Mouse (Mus musculus) heart, postnatal 0 days (tissue): ENCODE results near the gene Homez. TPM values are rescaled to one million over a fixed set of nuclear protein-coding genes. Genes with fewer than 3 reads are reported as not detected.

Source experiments
- ATAC-seq: fragments of 200-750 bp; cut with Nextera tagmentation; 2 replicates; pipeline ENCODE4 v1.8.0; 2017; ENCODE audit warnings: low read depth, moderate number of reproducible peaks, moderate library complexity; ENCODE audit not compliant: insufficient read depth
- DNase-seq: peaks from one replicate; pipeline ENCODE4 v3.0.0-alpha.2; 2016; ENCODE audit warnings: low spot score
- H3K27ac ChIP-seq: fragments of 300-500 bp; sonication (generic); 2 replicates; pipeline ENCODE4 v1.5.1; 2014; ENCODE audit warnings: low read depth, mild to moderate bottlenecking
- H3K27me3 ChIP-seq: fragments of 300-500 bp; sonication (generic); 2 replicates; pipeline ENCODE4 v1.6.1; 2014; ENCODE audit warnings: low read length, mixed read lengths; ENCODE audit not compliant: control insufficient read depth, insufficient read depth
- H3K36me3 ChIP-seq: fragments of 300-500 bp; sonication (generic); replicated peaks from 2 replicates; pipeline ENCODE4 v1.6.1; 2014; ENCODE audit warnings: low read length, mixed read lengths; ENCODE audit not compliant: control insufficient read depth, insufficient read depth
- H3K4me1 ChIP-seq: fragments of 300-500 bp; sonication (generic); 2 replicates; pipeline ENCODE4 v1.6.1; 2014; ENCODE audit warnings: antibody characterized with exemption; ENCODE audit not compliant: control insufficient read depth, insufficient read depth
- H3K4me2 ChIP-seq: fragments of 300-500 bp; sonication (generic); 2 replicates; pipeline ENCODE4 v1.6.1; 2014; ENCODE audit warnings: low read depth, mild to moderate bottlenecking, low read length, moderate library complexity
- H3K4me3 ChIP-seq: fragments of 300-500 bp; sonication (generic); 2 replicates; pipeline ENCODE4 v1.5.1; 2014; ENCODE audit warnings: low read depth, low read length
- H3K9ac ChIP-seq: fragments of 300-500 bp; sonication (generic); replicated peaks from 2 replicates; pipeline ENCODE4 v1.6.1; 2014; ENCODE audit warnings: low read depth, low read length, mixed read lengths
- H3K9me3 ChIP-seq: fragments of 300-500 bp; sonication (generic); replicated peaks from 2 replicates; pipeline ENCODE4 v1.6.1; 2016; ENCODE audit warnings: low read length; ENCODE audit not compliant: control insufficient read depth
- CTCF ChIP-seq: IDR thresholded peaks from 2 replicates; pipeline ENCODE4 v1.5.1; 2016; ENCODE audit warnings: antibody characterized with exemption, control low read depth, low read depth
- EP300 ChIP-seq: IDR thresholded peaks from 2 replicates; pipeline ENCODE4 v1.6.1; 2016; ENCODE audit warnings: antibody characterized with exemption, low read depth
- WGBS: fragments of 180-500 bp; shearing (Covaris S2); extraction: QIAGEN DNeasy Blood & Tissue Kit; methylation state at CpG from one replicate; pipeline ENCODE4 v1.1.7; 2014; 5-methylcytosine and 5-hydroxymethylcytosine counted together
- polyA plus RNA-seq: library from polyadenylated mRNA; unstranded; fragments of >200 nt; fragmentation: Nextera tagmentation; extraction: Ambion mirVana; gene quantifications from 2 replicates; pipeline ENCODE4 v1.2.1, GENCODE M21; 2015
- total RNA-seq: library from RNA; depleted of rRNA; stranded (reverse); fragments of >200 nt; gene quantifications from 2 replicates; pipeline ENCODE4 v1.2.3, GENCODE M21; 2014; ENCODE audit warnings: low replicate concordance; rRNA removed

Gene Homez
- total and polyA plus RNA-seq, 2 experiments from 2014 or later, result 5.1 to 5.4 TPM

GRCm38 (mm10) chr14:54808718-54809667 is 61.8 kb downstream of the Homez start:
- H3K27me3 ChIP-seq, result no peaks in the 10 kb centered on the region
- TF ChIP-seq CTCF (no peak), EP300 (no peak)
- ATAC-seq, result peak; percentile 27; the same call in 1 of the 2 replicates
- H3K36me3 ChIP-seq, result no peaks in the 10 kb centered on the region
- peak; percentile 11 for DNase-seq
- H3K4me3 ChIP-seq, result no peak overlapping the region
- H3K9ac ChIP-seq, result no peak overlapping the region
- H3K4me2 ChIP-seq, result no peak overlapping the region
- 34% methylated on average over 4 of the region's 4 CpGs for WGBS
- 0 out of 2 replicates have a peak, but pooled peaks cover 5% of the 10 kb centered on the region for H3K4me1 ChIP-seq
- no peaks in the 10 kb centered on the region for H3K9me3 ChIP-seq
- peak overlapping the region; percentile 34; the same call in 1 of the 2 replicates for H3K27ac ChIP-seq

GRCm38 (mm10) chr14:54806124-54806523 is 64.6 kb downstream of the Homez start:
- TF ChIP-seq CTCF, result no peak
- TF ChIP-seq EP300, result no peak
- ATAC-seq, result no peak
- 70% methylated on average over 4 of the region's 4 CpGs for WGBS
- Histone ChIP-seq H3K4me2 (no peak overlapping the region), H3K27me3 (no peaks in the 10 kb centered on the region), H3K4me1 (0 out of 2 replicates have a peak, but pooled peaks cover 5% of the 10 kb centered on the region), H3K9me3 (no peaks in the 10 kb centered on the region), H3K9ac (no peak overlapping the region), H3K36me3 (no peaks in the 10 kb centered on the region), H3K27ac (no peak overlapping the region), H3K4me3 (no peak overlapping the region)
- no peak for DNase-seq

Other genes starting within 250 kb of the Homez start
- not detected in 2 replicates for gene Psmb11, start 249.5 kb downstream of the Homez start, total RNA-seq
- not detected in 2 replicates for gene Psmb11, start 249.5 kb downstream of the Homez start, polyA plus RNA-seq
- not detected in 2 replicates for gene Gm17606, start 230.0 kb downstream of the Homez start, total RNA-seq
- gene Gm17606, start 230.0 kb downstream of the Homez start, polyA plus RNA-seq, result not detected in 2 replicates
- gene Cdh24, start 229.6 kb downstream of the Homez start, total RNA-seq, result 6.2 and 7.0 TPM in 2 replicates
- 0.41 and 0.47 TPM in 2 replicates for gene Cdh24, start 229.6 kb downstream of the Homez start, polyA plus RNA-seq
- gene 1700123O20Rik, start 184.7 kb downstream of the Homez start, total RNA-seq, result 15.4 and 27.8 TPM in 2 replicates
- gene 1700123O20Rik, start 184.7 kb downstream of the Homez start, polyA plus RNA-seq, result 39.1 and 40.8 TPM in 2 replicates
- 54.8 and 69.7 TPM in 2 replicates for gene Acin1, start 184.0 kb downstream of the Homez start, total RNA-seq
- gene Acin1, start 184.0 kb downstream of the Homez start, polyA plus RNA-seq, result 56.0 and 57.5 TPM in 2 replicates
- gene Gm29776, start 172.1 kb downstream of the Homez start, total RNA-seq, result not detected in 2 replicates
- 0.10 and 0.11 TPM in 2 replicates for gene Gm29776, start 172.1 kb downstream of the Homez start, polyA plus RNA-seq
- gene Cebpe, start 158.8 kb downstream of the Homez start, total RNA-seq, result not detected in 2 replicates
- gene Cebpe, start 158.8 kb downstream of the Homez start, polyA plus RNA-seq, result not detected in 2 replicates
- 3.1 and 3.2 TPM in 2 replicates for gene Slc7a8, start 89.0 kb downstream of the Homez start, total RNA-seq
- 1.2 and 1.3 TPM in 2 replicates for gene Slc7a8, start 89.0 kb downstream of the Homez start, polyA plus RNA-seq
- not detected in 2 replicates for gene Rnf212b, start 56.8 kb downstream of the Homez start, total RNA-seq
- 0.15 TPM in 1 of 2 replicates, not detected in the other for gene Rnf212b, start 56.8 kb downstream of the Homez start, polyA plus RNA-seq
- 0.08 and 1.3 TPM in 2 replicates for gene Ppp1r3e, start 6.6 kb upstream of the Homez start, total RNA-seq
- gene Ppp1r3e, start 6.6 kb upstream of the Homez start, polyA plus RNA-seq, result 0.79 and 1.3 TPM in 2 replicates
- gene Bcl2l2, start 12.4 kb upstream of the Homez start, total RNA-seq, result 20.6 and 31.1 TPM in 2 replicates
- 2.9 and 3.3 TPM in 2 replicates for gene Bcl2l2, start 12.4 kb upstream of the Homez start, polyA plus RNA-seq
- gene Gm20521, start 12.5 kb upstream of the Homez start, total RNA-seq, result not detected in 2 replicates
- 0.18 TPM in 1 of 2 replicates, not detected in the other for gene Gm20521, start 12.5 kb upstream of the Homez start, polyA plus RNA-seq
- gene Pabpn1, start 21.5 kb upstream of the Homez start, total RNA-seq, result 27.6 and 44.5 TPM in 2 replicates
- gene Pabpn1, start 21.5 kb upstream of the Homez start, polyA plus RNA-seq, result 35.0 and 36.2 TPM in 2 replicates
- 46.6 and 46.8 TPM in 2 replicates for gene Slc22a17, start 42.2 kb upstream of the Homez start, total RNA-seq
- 22.3 and 22.7 TPM in 2 replicates for gene Slc22a17, start 42.2 kb upstream of the Homez start, polyA plus RNA-seq
- gene Efs, start 55.2 kb upstream of the Homez start, total RNA-seq, result 12.5 and 22.2 TPM in 2 replicates
- 3.9 and 4.1 TPM in 2 replicates for gene Efs, start 55.2 kb upstream of the Homez start, polyA plus RNA-seq
- gene Il25, start 61.7 kb upstream of the Homez start, total RNA-seq, result not detected in 2 replicates
- gene Il25, start 61.7 kb upstream of the Homez start, polyA plus RNA-seq, result 0.11 TPM in 1 of 2 replicates, not detected in the other
- gene Cmtm5, start 65.3 kb upstream of the Homez start, total RNA-seq, result 3.1 and 8.1 TPM in 2 replicates
- gene Cmtm5, start 65.3 kb upstream of the Homez start, polyA plus RNA-seq, result 0.34 and 0.85 TPM in 2 replicates
- 3,860 and 3,976 TPM in 2 replicates for gene Myh6, start 96.0 kb upstream of the Homez start, total RNA-seq
- 8,242 and 9,737 TPM in 2 replicates for gene Myh6, start 96.0 kb upstream of the Homez start, polyA plus RNA-seq
- not detected in 2 replicates for gene Gm17428, start 106.0 kb upstream of the Homez start, total RNA-seq
- gene Gm17428, start 106.0 kb upstream of the Homez start, polyA plus RNA-seq, result not detected in 2 replicates
- gene Myh7, start 123.7 kb upstream of the Homez start, total RNA-seq, result 4,273 and 4,731 TPM in 2 replicates
- gene Myh7, start 123.7 kb upstream of the Homez start, polyA plus RNA-seq, result 1,026 and 1,537 TPM in 2 replicates
- 20.2 and 50.1 TPM in 2 replicates for gene Ngdn, start 144.5 kb upstream of the Homez start, total RNA-seq
- 50.0 and 50.9 TPM in 2 replicates for gene Ngdn, start 144.5 kb upstream of the Homez start, polyA plus RNA-seq
- 1.8 and 1.9 TPM in 2 replicates for gene Zfhx2, start 221.4 kb upstream of the Homez start, total RNA-seq
- 1.1 and 1.2 TPM in 2 replicates for gene Zfhx2, start 221.4 kb upstream of the Homez start, polyA plus RNA-seq
- gene Thtpa, start 223.8 kb upstream of the Homez start, total RNA-seq, result 12.2 and 17.7 TPM in 2 replicates
- 13.3 and 13.4 TPM in 2 replicates for gene Thtpa, start 223.8 kb upstream of the Homez start, polyA plus RNA-seq
- 0.93 and 3.9 TPM in 2 replicates for gene Ap1g2, start 235.6 kb upstream of the Homez start, total RNA-seq
- gene Ap1g2, start 235.6 kb upstream of the Homez start, polyA plus RNA-seq, result 5.6 and 5.7 TPM in 2 replicates
- gene Jph4, start 246.0 kb upstream of the Homez start, total RNA-seq, result 0.15 and 0.38 TPM in 2 replicates
- gene Jph4, start 246.0 kb upstream of the Homez start, polyA plus RNA-seq, result 0.03 and 0.10 TPM in 2 replicates